Mouse (Mus musculus): ENCODE data around the gene Dlg2.

Dlg2 gene

DNA sequence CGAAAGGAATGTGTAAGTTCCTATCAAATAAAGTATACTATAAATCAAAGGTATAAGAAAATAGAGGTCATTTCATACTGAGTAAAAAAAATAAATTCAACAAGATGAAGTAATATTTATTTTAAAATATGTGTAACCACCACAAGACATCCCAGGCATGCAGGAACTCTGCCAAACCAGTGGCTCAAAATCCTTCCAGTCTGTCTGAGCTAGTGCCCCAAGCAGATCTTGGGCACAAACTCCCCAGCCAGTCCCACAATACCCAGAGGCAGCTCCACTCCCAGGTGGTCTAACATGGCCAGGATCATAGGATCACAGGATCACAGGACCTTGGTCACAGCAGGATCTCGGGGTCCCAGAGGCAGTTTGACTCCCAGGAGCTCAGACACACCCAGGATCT is 1977.7 kb downstream of the Dlg2 start:
- DNase-seq (ENCODE audit: low read depth, low spot score) = no peak

DNA sequence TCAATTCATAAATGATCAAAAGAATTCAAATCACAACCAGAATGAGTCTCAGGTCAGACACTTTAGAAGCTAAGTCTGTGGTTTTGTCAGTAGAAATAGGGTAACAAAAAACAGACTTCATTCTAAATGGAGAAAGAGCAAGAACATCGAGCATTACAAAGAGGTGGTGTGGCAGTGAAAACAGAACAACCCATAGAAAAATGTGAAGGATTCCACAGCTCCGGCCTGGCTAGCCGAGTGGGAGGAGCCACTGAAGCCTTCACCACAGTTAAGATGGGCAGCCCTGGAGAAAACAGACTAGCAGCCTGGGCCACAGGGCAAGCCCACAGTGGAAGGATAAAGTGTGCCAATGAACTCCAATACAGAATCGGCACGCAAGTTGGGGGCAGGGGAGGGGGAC is 1979.5 kb downstream of the Dlg2 start:
- no peak for DNase-seq (ENCODE audit: low read depth, low spot score)

DNA sequence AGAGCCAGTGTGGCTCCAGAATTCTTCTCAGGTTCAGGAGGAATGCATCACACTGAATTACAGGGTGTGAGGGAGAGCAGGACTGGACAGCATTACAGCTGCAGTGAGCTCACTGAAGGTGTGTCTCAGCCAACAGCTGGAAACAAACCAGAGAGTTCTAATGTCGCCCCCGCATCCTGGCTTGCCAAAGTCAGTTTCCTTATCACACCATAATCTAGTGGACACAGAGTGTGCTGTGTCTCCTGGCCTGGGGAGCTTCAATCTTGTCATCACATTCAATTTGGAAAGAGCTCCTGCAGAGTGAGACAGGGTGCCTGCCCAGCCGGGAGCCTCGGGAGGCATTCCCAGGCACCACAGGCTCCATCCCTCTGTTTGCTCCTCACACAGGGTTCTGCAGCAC is 1981.3 kb downstream of the Dlg2 start:
- DNase-seq (ENCODE audit: low read depth, low spot score) = no peak

DNA sequence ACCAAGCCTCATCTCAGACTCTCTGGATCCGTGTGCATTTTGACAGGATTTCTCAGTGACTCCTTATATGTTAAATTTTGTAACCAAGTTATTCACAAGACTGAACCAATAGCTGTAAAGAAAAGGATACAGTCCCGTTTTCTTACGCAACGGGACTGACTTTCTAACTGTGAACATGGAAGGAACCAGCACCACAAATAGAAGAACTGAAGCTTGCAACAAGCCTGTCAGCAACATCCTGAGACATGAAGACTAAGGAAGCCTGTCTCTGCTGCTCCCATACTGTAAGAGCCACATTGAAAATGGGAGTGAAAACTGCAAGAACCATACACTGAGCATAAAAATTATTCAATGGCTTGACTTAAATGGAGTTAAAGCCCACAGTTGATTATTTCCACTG is 1981.8 kb downstream of the Dlg2 start:
- DNase-seq (ENCODE audit: low read depth, low spot score) = no peak

DNA sequence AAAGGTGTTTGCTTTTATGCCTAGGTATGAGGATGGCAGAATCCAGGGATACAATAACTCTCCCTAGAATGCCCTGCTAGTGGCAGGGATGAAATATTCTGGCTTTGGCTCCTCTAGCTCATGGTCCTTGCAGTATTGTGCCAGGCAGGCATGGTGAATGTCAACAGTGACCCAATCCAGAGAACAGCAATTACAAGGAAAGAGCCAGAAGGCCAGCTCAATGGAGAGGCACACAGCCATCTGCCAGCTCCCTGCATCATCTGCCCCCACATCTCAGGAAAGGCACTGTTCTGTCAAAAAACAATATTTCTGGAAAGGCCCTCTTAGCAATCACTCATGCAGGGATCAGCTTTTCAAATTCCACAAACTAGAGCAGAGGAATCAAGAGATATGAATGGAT is 1984.1 kb downstream of the Dlg2 start:
- DNase-seq (ENCODE audit: low read depth, low spot score) = peak; percentile 98

DNA sequence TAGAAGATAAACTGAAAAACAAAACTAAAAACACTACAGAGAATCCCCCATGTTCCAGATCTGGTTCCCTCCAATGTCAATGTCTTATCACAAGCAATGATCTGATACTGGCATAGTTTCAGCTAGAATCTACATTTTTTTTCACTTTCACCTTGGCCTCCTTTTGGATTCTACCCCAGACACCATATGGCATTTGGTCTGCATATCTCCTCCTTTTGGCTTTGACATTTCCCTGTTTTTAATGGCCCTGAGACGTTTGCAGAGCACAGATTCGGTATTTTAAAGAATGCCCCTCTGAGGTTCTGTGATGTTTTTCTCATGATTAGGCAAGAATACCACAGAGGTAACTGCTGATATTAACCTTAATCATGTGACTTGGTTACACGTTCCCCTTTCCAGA is 1984.8 kb downstream of the Dlg2 start:
- DNase-seq (ENCODE audit: low read depth, low spot score) = peak; percentile 92

DNA sequence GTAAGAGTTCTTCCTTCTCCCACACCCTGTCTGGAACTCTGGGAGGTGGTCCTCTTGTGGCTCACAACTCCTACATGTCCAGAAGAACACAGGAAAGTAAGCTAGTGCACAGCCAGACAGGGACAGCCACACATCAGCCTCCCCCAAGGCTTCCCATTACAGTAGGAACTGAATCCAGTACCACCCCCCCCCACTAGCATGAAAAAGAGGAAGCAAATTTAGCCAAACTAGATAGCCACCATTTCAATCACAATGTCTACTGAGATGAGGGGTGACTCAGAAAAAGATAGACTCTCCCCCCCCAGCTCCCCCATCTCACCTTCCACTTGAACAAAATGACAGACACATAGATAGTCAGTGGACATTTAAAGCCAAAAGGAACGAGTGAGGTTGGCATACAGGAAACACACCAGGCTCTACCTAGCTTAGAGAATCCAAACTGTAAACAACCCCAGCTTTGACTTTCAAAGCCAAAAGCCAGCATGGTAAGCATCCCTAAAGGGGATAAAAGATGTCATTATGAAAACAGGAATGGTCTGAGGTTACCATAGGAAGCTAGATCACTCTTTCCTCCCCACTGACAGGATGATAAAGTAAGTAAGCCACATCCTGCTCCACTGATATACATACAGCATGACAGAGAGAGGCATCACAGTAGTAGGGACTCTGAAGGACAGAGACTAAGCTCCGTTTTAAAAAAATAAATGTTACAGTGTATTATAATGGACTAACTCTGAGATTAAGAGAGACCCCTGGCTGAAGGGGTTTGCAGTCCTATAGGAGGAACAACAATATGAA is 1986.8 kb downstream of the Dlg2 start:
- no peak for DNase-seq (ENCODE audit: low read depth, low spot score)

DNA sequence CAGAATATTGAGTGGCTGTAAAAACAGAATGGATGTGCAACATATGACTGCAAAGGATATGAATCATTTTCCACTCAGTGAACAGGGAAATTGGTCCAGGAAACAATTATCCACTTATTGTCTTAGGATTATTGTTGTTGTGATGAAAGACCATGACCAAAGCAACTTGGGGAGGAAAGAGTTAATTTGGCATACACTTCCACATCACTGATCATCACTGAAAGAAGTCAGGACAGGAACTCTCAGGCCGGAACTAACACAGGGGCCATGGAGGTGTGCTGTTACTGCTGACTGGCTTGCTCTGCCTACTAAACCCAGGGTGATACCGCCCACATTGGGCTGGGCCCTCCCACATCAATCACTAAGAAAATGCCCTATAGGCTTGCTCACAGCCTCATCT is 1987.8 kb downstream of the Dlg2 start:
- no peak for DNase-seq (ENCODE audit: low read depth, low spot score)

DNA sequence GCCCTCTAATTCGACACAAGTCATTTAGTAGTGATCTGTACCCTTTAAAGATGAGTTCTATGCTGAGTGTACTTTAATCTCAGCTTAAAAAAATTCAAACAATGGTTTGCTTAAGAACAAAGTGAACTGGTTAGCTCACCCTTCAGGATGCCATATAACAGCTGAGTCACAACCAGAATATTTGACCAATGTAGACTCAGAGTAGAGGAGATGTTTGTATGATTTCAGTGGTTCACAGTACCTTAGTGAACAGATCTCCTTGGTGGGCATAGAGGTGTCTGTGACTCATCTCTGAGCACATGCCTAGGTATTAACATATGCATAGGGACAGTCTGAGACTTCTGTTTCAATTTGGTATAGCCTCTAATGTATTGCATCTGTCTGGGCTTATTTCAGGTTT is 2002.7 kb downstream of the Dlg2 start:
- DNase-seq (ENCODE audit: low read depth, low spot score) = peak; percentile 45

DNA sequence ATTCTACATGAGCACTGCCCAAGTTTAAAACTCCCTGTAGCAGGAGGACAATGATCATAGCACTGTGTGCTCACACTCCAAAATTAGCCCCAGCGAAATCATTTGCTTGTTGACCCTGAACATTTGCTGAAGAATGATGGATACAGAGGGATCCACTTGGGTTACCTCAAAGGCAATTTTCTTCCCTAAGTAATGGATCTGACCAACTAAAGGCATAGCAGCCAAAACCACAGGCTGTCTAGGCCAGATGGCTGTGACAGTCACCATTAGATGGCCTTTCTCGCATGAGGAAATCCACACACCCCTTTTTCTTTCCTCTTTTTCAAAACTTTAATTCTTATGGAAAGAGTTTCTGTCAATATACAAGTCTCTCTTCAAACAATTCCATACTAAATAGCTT is 2003.3 kb downstream of the Dlg2 start:
- DNase-seq (ENCODE audit: low read depth, low spot score) = peak; percentile 57

DNA sequence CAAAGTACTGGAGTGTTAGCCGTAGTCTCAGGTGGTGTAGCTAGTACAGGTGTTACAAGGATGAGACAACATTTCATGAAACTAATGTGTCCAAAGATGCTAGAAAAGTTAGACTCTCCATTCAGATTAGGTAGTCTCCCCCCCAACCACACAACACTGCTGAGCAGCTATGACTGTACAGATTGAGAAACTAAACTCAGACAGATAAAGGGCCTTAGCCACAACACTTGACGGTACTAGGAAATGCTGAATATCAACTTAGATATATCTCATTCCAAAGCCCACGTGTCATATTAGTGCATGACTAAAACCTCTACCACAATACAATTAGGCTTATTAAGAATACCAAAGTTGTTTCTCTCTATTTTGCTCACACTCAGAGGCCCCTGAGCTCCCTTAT is 2006.9 kb downstream of the Dlg2 start:
- no peak for DNase-seq (ENCODE audit: low read depth, low spot score)

DNA sequence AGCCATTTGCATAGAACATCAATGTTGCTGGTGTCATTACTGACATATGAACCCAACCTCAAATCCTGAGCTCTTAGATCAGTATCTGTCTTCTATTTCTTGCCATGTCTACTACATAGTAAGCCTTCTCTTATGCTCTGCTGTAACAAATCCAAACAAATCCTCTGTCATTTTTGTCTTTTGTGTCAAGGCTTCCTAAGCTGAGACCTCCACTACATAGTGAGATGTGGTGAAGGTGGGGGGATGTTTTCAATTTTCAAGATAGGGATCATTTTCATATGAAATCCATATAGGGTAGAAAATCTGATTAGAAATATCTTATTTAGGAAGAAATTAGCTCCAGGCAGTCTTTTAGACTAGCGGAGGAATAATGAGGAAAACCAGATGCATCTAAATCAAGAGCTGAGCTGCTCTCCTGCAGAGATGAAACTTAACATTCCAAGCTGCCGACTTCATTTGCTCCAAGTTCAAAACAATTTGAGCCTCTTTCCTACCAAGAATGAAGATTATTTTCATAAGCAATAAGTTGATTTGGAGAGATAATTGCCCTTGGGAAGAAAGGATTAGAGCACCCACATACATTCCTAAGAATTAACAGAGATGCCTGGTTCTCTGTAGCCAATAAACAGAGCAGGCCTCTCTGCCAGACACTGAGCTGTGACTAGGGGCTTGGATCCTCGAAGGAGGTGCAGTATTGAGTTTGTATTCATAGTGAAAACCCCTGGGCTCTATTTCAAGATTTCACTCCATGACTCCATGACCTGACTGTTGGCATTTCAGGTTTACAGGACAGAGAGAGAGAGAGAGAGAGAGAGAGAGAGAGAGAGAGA is 2009.6 kb downstream of the Dlg2 start:
- DNase-seq (ENCODE audit: low read depth, low spot score) = peak; percentile 16

DNA sequence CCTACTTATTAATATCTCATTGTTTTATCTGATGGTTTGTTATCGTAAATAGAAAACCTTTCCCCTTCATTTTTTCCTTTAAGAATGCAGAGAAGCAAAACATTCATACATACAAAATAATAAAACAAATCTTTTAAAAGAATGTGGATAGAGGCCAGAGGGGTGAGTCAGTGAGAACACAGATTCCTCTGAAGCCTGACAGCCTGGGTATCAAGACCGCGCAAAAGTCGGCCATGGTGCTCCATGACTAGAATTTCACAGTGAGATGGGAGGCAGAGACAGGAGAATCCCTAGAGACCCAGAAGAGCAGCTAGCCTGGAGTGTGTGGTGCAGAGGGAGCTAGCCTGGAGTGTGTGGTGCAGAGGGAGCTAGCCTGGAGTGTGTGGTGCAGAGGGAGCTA is 2010.4 kb downstream of the Dlg2 start:
- DNase-seq (ENCODE audit: low read depth, low spot score) = no peak

DNA sequence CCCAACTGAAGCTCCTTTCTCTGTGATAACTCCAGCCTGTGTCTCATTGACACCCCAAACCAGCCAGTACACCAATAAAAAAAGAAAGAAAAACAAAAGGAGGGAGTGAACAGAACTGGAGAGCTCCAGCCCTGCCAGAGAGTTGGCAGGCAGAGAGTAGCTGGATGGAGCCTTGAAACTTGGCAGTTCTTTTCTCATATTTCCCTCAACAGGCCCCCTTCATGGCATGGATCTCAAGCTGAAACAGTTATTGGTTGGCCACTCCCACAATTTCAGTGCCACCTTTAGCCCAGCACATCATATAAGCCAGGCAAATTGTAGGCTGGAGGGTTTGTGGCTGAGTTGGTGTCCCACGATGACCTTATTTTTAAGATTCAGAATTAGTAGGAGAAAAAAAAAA is 2015.8 kb downstream of the Dlg2 start:
- no peak for DNase-seq (ENCODE audit: low read depth, low spot score)

DNA sequence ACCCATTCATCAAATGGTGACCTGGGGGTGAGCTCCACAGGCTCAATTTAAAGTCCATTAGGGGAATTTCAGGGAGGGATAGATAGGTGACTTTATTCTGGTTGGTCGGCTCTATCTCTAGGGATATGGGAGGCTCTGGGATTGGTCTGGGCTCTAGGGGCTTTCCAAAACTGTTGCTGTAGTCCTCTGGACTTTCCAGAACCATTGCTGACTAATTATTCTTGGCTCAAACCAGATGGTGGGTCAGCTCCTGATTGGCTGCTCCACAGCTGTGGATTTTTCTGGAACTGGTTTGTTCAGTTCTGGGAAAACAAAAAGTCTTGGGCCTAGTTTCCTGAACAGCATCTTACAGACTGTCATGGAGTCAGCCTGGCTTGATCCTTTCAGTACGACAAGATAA is 2017.0 kb downstream of the Dlg2 start:
- DNase-seq (ENCODE audit: low read depth, low spot score) = no peak

Measured in brain, adult 2 months (tissue).